Mouse (Mus musculus) embryonic facial prominence, embryonic 14.5 days (tissue): ENCODE data around the gene Cox20. TPM values are rescaled to one million over a fixed set of nuclear protein-coding genes. Genes with fewer than 3 reads are reported as not detected.
A peak's percentile ranks its signal among the peaks of the same experiment; 100 is the strongest.

ENCODE experiments used
- ATAC-seq: fragments of 200-750 bp; cut with Nextera tagmentation; 2 replicates; pipeline ENCODE4 v1.8.0; 2017; ENCODE audit warnings: low read depth, moderate number of reproducible peaks, moderate TSS enrichment
- DNase-seq: peaks from one replicate; pipeline ENCODE4 v3.0.0-alpha.2; 2015; ENCODE audit warnings: low spot score
- H3K27ac ChIP-seq: fragments of 300-500 bp; sonication (generic); replicated peaks from 2 replicates; pipeline ENCODE4 v1.5.1; 2014; ENCODE audit warnings: low read depth, mild to moderate bottlenecking, low read length, moderate library complexity
- H3K27me3 ChIP-seq: fragments of 300-500 bp; sonication (generic); replicated peaks from 2 replicates; pipeline ENCODE4 v1.6.1; 2014; ENCODE audit warnings: low read length; ENCODE audit not compliant: control insufficient read depth, insufficient read depth
- H3K36me3 ChIP-seq: fragments of 300-500 bp; sonication (generic); 2 replicates; pipeline ENCODE4 v1.6.1; 2014; ENCODE audit warnings: low read length, mixed read lengths; ENCODE audit not compliant: control insufficient read depth, insufficient read depth
- H3K4me1 ChIP-seq: fragments of 300-500 bp; sonication (generic); 2 replicates; pipeline ENCODE4 v1.6.1; 2014; ENCODE audit warnings: antibody characterized with exemption, low read length; ENCODE audit not compliant: control insufficient read depth, insufficient read depth
- H3K4me2 ChIP-seq: fragments of 300-500 bp; sonication (generic); 2 replicates; pipeline ENCODE4 v1.6.1; 2014; ENCODE audit warnings: low read depth, mild to moderate bottlenecking, low read length, moderate library complexity, mixed read lengths
- H3K4me3 ChIP-seq: fragments of 300-500 bp; sonication (generic); 2 replicates; pipeline ENCODE4 v1.5.1; 2014; ENCODE audit warnings: low read depth, mild to moderate bottlenecking, low read length
- H3K9ac ChIP-seq: fragments of 300-500 bp; sonication (generic); 2 replicates; pipeline ENCODE4 v1.6.1; 2014; ENCODE audit warnings: low read depth, mild to moderate bottlenecking, low read length, moderate library complexity, mixed read lengths
- H3K9me3 ChIP-seq: fragments of 300-500 bp; sonication (generic); 2 replicates; pipeline ENCODE4 v1.6.1; 2016; ENCODE audit warnings: low read length; ENCODE audit not compliant: control insufficient read depth
- WGBS: fragments of 180-500 bp; shearing (Covaris S2); extraction: QIAGEN DNeasy Blood & Tissue Kit; methylation state at CpG from one replicate; pipeline ENCODE4 v1.1.7; 2014; 5-methylcytosine and 5-hydroxymethylcytosine counted together
- polyA plus RNA-seq: library from polyadenylated mRNA; unstranded; fragments of >200 nt; fragmentation: Nextera tagmentation; extraction: Ambion mirVana; gene quantifications from 2 replicates; pipeline ENCODE4 v1.2.1, GENCODE M21; 2014

The Cox20 gene
- polyA plus RNA-seq, 1 experiment from 2014 or later = 125 TPM

DNA sequence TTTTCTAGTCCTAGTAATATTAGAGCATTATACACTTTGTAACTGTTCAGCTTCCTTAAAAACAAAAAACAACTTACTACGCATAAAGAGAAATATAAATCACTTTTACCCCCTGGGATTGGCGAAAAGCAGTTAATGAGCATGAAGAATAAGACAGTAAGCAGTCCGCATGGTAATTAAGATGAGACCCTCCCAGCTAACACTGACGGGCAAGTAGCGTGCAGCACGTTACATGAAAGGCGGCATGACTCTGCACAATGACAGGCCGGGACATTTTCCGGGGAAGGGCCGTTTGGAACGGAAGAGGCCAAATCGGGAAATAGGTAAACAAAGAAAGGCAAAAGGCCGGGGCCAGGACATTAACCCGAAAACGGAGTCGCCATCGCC lies 935 bp upstream of the Cox20 start:
- peak overlapping the region; percentile 83 for H3K9ac ChIP-seq
- H3K27ac ChIP-seq = peak overlapping the region; percentile 98
- peaks cover 27% of the 10 kb centered on the region for H3K36me3 ChIP-seq
- H3K4me2 ChIP-seq = peak overlapping the region; percentile 75
- WGBS = under 1% methylated on average over 17 of the region's 17 CpGs
- H3K4me3 ChIP-seq = peak overlapping the region; percentile 68
- no peaks in the 10 kb centered on the region for H3K27me3 ChIP-seq
- no peaks in the 10 kb centered on the region for H3K9me3 ChIP-seq
- peak; percentile 96 for DNase-seq
- peaks cover 27% of the 10 kb centered on the region for H3K4me1 ChIP-seq
- ATAC-seq = peak; percentile 67

- Histone ChIP-seq H3K27me3 (no peaks in the 10 kb centered on the region), H3K9me3 (no peaks in the 10 kb centered on the region), H3K4me2 (peak overlapping the region; percentile 75), H3K4me1 (peaks cover 27% of the 10 kb centered on the region), H3K9ac (peak overlapping the region; percentile 83), H3K4me3 (peak overlapping the region; percentile 68), H3K36me3 (peaks cover 38% of the 10 kb centered on the region), H3K27ac (peak overlapping the region; percentile 98)
- DNase-seq = peak; percentile 61
- 1% methylated on average over 12 of the region's 12 CpGs for WGBS
- peak; percentile 12; the same call in 1 of the 2 replicates for ATAC-seq
Measured at GRCm38 (mm10) chr1:178319295-178320037, 536 bp downstream of the Cox20 start.

- peaks cover 45% of the 10 kb centered on the region for H3K36me3 ChIP-seq
- H3K4me3 ChIP-seq = peak overlapping the region; percentile 68
- peak overlapping the region; percentile 83 for H3K9ac ChIP-seq
- ATAC-seq = no peak
- DNase-seq = peak; percentile 26
- H3K4me2 ChIP-seq = peak overlapping the region; percentile 75
- WGBS = 18% methylated on average over 8 of the region's 8 CpGs
- H3K4me1 ChIP-seq = peaks cover 27% of the 10 kb centered on the region
- H3K27me3 ChIP-seq = no peaks in the 10 kb centered on the region
- H3K27ac ChIP-seq = peak overlapping the region; percentile 98
- no peaks in the 10 kb centered on the region for H3K9me3 ChIP-seq
Measured at GRCm38 (mm10) chr1:178320038-178320722, 1.2 kb downstream of the Cox20 start.

DNA sequence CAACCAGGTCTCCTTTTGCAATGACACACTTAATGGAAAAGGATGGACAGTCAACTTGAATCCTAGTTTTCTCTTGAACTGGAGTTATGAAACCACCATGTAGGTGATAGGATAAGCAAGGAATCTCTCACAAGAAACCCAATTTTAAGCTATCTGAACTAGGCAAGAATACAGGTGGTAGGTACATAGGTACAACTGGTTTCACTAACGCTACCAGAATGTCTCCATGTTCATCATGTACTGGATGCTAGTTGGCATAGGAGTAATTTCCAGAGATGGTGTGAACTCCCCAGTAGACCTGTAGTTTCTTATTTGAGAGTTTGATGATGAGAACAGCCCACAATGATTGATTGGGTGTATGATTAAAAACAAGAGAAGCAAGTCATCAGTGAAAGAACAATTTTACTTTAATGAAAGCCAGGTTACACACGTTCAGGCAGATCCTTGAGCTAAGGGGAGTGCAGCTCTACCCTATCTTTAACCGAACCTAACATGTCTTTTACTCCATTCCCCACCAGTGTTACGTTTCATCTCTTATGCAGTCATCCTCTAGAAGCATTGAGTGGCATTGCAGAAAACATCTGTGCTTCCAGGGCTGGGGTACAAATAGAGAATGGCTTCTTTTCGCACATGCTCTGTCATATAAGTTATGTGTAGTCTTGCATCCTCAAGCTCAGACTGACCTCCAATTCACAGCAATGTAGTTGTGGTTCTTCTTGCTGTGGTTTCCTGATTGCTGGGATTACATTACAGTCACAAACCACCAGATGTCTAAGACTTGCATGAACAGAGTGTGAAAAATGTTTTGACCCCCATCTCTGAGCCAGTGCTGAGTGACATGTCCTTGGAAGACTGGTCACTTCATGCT lies 2.0 kb downstream of the Cox20 start:
- ATAC-seq (no peak), DNase-seq (peak; percentile 52)
- peak overlapping the region; percentile 68 for H3K4me3 ChIP-seq
- H3K4me1 ChIP-seq = peaks cover 27% of the 10 kb centered on the region
- 30% methylated on average over 5 of the region's 5 CpGs for WGBS
- peak overlapping the region; percentile 83 for H3K9ac ChIP-seq
- no peaks in the 10 kb centered on the region for H3K27me3 ChIP-seq
- peaks cover 48% of the 10 kb centered on the region for H3K36me3 ChIP-seq
- H3K9me3 ChIP-seq = no peaks in the 10 kb centered on the region
- H3K27ac ChIP-seq = peak overlapping the region; percentile 98
- H3K4me2 ChIP-seq = peak overlapping the region; percentile 75

DNA sequence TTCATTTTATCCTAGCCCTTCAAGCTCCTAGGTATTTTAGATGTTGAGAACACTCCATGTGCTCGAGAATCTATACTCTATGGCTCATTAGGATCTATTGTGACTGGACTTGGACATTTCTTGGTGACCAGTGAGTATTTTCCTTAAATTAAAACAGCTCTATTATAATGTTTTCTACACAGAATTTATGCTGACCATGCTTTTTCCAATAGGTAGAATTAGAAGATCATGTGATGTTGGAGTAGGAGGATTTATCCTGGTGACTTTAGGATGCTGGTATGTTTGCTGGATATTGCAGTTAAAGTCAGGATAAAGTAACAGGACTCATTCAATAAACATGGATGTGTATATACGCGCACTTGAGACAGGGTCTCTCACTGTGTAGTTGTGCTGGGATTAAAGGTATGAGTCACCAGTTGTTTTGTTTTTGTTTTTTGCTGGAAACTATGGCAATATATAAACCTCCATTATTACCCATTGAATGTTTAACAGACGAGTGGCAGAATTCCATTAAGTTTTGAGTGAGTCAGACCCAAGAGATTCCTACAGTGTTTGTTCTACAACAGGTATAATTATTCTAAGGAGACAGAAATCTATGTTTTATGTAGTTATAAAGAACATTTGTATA lies 2.9 kb downstream of the Cox20 start:
- Histone ChIP-seq H3K9ac (no peak overlapping the region), H3K27ac (peak overlapping the region; percentile 44; the same call in 1 of the 2 replicates), H3K27me3 (no peaks in the 10 kb centered on the region), H3K4me2 (peak overlapping the region; percentile 75), H3K9me3 (no peaks in the 10 kb centered on the region), H3K4me3 (no peak overlapping the region), H3K36me3 (peaks cover 55% of the 10 kb centered on the region), H3K4me1 (peaks cover 23% of the 10 kb centered on the region)
- ATAC-seq (no peak), DNase-seq (no peak)
- WGBS = 65% methylated on average over 4 of the region's 4 CpGs

DNA sequence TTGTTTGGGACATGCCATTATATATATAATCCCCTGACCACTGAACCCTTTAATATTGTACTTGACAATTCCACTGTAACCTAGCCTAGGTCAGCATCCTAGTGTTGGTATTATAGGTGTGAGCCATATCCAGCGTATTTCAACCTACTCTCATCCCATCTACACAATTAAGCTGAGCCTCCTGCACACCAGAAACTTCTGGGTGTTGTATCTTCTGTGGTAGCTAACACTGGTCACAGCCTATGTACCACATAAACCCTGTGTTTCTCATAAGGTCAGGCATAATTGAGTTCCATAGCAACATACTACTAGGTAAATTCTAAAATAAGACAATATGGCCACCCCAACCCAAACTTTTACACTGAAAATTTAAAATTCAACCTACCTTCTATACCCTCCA lies 4.3 kb downstream of the Cox20 start:
- H3K36me3 ChIP-seq = peaks cover 68% of the 10 kb centered on the region
- H3K4me1 ChIP-seq = peaks cover 18% of the 10 kb centered on the region
- H3K4me3 ChIP-seq = no peak overlapping the region
- H3K9ac ChIP-seq = no peak overlapping the region
- H3K27me3 ChIP-seq = no peaks in the 10 kb centered on the region
- H3K9me3 ChIP-seq = no peaks in the 10 kb centered on the region
- WGBS = 83% methylated on average over 1 of the region's 1 CpGs
- H3K27ac ChIP-seq = no peak overlapping the region
- ATAC-seq = no peak
- no peak overlapping the region for H3K4me2 ChIP-seq
- DNase-seq = no peak

DNA sequence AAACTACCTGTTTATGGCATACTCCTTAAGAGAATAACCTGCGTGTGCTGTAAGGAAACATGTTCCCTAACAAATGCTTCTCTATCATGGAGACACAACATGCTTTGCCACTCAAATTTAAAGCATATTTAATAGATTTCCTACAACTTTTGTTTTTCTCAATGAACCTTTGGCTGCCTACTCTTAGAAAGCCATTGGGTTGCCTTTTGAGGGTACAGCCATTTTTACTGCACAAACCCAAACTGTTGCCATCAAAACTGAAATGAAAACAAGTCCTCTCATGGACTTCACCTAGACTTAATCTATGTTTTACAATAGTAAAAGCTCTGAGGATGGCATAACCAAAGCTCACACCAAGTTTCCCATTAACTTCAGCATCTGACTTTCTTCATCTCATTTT lies 5.6 kb downstream of the Cox20 start:
- peaks cover 78% of the 10 kb centered on the region for H3K36me3 ChIP-seq
- H3K9ac ChIP-seq = no peak overlapping the region
- H3K4me2 ChIP-seq = no peak overlapping the region
- WGBS = 93% methylated on average over 1 of the region's 1 CpGs
- no peak overlapping the region for H3K4me3 ChIP-seq
- ATAC-seq (no peak), DNase-seq (no peak)
- H3K9me3 ChIP-seq = no peaks in the 10 kb centered on the region
- H3K4me1 ChIP-seq = peaks cover 18% of the 10 kb centered on the region
- no peaks in the 10 kb centered on the region for H3K27me3 ChIP-seq
- H3K27ac ChIP-seq = no peak overlapping the region

DNA sequence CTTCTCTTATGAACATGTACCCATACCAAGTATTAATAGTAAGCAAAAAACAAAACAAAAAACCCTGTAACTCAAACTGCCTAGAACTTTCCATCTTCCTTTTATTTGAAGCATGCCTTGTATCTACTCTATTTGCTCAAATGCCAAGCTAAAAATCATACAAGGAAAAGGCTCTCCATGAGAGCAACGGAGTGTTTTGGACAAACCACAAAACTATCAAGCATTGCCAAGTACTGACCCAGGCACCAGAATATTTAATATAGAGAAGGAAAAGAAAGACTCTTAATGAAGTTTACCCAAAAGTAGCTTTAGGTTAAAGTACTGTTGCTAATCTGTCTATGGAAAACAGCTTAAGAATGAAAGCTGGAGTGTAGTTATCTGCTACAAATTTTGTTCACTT lies 7.4 kb downstream of the Cox20 start:
- H3K9me3 ChIP-seq = no peaks in the 10 kb centered on the region
- no peak for DNase-seq
- H3K9ac ChIP-seq = no peak overlapping the region
- peaks cover 84% of the 10 kb centered on the region for H3K36me3 ChIP-seq
- ATAC-seq = no peak
- H3K27ac ChIP-seq = no peak overlapping the region
- no peaks in the 10 kb centered on the region for H3K27me3 ChIP-seq
- peaks cover 6% of the 10 kb centered on the region for H3K4me1 ChIP-seq
- no peak overlapping the region for H3K4me2 ChIP-seq
- 96% methylated on average over 1 of the region's 1 CpGs for WGBS
- no peak overlapping the region for H3K4me3 ChIP-seq
